Mouse (Mus musculus) brain, embryonic 18.5 days (tissue): ENCODE measurements at regions not wholly inside any gene's neighbourhood (a gene's known extent, or its start where the extent isn't known, plus 50 kb on each side); places are given as distances from the start of the nearest gene placed in this dataset.

Experiments used
- DNase-seq: peaks from one replicate; pipeline ENCODE4 v3.0.0-alpha.2; 2012; ENCODE audit warnings: low read depth, low spot score

DNA sequence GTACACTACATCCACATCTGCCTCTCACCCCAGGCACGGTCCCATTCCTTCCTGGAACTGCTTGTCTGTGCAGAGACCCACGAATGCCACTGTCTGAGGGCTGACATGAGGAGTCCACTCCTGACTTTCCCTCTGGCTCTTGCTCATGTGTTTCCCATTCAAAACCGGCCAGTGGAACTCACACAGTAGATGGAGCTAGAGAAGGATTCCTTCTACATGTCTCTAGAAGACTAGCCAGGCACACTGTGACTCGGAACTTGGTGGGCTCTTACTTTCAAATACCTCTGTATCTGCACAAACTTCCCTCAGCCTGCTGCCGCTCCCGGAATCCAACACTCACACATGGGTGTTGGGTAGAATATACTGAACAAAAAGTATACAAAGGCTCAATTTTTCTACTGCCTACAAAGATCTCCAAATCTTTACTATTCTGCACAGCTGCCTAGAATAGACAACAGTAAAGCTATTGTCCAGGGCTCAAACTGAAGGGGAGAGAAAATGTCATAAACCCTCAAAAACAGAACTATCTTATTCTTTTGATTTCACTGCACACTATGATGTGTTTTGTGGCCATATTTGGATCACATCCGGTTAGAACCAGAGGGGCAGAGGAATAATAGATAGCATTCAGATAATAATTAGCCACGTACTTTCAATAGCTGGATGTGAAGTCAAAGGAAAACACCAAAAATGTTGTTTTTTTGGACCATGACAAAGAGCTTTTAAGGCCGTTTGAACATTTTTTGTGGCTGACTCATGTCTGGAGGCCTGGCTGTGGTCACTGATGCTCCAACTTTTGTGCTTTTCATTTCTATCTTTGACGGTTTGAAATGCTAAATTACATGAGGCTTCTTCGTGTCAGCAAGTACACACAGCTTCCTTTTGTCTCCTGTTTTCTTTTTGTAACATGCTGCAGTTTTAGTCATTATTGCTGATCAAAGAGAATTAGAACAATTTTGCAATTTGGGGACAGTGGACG is 164.3 kb upstream of the Foxd3 start:
- no peak for DNase-seq

DNA sequence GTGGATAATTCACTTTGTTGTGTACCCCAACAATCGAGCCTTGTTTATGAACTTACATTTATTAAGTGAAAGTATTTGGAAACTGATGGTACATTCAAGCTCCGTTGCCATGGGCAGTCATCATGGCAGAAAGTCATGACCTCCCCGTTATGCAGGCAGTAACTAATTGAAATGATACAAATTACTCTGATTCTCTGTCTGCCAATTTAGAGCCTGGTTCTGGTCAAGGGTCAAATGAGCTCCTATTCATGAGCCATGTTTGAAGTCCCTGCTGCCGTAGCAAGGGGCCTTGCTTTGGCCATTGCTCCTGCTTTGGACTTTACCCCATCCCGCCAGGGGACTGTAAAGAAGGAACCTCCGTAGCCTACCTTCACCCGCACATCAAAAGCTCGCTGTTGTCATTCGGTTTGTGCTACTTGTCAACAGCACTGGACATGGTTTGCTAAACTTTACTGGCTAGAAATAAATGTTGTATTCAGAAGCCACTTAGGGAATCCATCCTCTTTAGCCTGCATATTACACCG is 152.8 kb upstream of the Foxd3 start:
- no peak for DNase-seq

DNA sequence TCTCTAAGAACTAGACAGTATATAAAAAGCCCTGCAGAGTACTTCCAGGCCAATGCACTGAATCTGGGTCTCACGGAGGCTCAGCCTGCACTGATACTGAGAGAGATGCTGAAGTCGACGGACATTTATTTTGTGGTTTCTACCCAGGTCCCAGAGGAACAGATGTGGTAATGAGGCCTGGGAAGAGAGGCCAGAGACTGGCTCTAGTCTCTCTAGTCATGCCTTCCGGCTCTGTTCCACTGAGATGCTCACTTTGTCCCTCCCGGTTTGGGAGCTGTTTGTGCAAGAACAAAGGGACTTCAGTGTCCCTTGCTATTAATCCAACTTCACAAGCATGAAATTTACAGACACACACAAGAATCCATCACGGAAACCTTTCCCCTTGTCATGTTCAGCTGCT is 144.1 kb upstream of the Foxd3 start:
- no peak for DNase-seq

DNA sequence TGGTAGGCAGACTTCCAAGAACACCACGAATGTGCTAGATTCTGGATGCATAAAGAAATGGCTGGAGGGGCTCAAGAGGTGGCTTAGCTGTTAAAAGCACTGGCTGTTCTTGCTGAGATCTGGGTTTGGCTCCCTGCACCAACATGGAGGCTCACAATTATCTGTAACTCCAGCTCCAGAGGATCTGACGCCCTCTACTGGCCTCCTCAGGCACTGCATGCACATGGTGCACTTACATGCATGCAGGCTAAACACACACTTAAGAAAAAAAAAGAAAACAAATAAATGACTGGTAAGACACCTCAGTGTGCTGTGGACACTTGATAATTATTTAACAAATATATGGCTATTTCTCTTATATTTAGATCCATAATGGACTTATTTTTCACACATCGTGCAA is 139.2 kb upstream of the Foxd3 start:
- no peak for DNase-seq

DNA sequence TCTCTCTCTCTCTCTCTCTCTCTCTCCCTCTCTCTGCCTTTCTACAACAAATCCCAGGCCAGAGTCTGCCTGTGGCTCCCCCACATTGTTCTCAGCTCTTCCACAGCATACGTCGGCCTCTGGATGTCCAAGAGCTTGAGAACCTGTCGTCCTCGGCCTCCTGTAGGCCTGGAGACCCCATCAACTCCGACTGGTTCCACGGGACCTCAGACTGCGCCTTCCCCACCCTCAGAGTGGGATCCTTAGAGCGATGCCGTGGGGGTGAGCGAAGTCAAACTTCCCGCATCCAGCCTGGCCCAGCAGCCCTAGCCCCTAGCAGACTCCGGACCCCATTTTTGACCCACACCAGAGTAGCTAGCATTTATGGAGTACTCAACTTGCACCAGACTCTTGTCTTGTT is 128.7 kb upstream of the Foxd3 start:
- no peak for DNase-seq

DNA sequence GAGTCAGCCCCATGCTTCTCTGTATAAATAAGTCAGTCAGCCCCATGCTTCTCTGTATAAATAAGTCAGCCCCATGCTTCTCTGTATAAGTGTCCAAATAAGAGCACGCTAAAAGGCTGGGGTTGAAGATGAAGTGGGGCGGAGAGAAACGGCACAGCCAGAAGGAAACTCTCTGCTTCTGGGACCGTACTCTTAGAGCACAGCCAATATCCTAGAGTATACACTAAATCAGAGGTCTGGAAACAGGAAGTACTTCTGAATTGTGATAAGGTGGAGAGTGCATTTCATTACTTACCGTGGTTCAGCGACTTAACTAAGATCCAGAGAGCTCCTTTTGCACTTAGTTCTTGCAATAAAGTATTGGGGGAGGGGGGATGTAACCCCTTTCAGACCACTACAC is 112.1 kb upstream of the Foxd3 start:
- DNase-seq: no peak

DNA sequence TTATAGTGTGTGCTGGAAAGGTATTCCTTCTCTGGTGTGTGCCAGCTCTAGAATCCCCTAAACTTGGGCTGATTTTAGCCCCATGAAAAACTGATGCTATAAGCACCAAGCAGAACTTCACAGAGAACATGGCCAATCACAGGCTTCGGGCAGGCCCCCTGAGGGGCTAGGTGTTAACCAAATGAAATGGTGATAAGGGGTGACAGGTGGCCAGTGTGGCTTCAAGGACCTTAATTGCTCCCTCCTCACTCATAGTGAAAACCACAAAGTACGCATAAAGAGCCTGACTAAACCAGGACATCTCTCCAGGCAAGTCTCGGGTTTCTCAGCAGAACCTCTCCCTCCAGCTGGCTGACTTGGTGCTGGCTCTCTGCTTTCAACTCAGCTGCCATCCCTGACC is 110.4 kb upstream of the Foxd3 start:
- DNase-seq: no peak

DNA sequence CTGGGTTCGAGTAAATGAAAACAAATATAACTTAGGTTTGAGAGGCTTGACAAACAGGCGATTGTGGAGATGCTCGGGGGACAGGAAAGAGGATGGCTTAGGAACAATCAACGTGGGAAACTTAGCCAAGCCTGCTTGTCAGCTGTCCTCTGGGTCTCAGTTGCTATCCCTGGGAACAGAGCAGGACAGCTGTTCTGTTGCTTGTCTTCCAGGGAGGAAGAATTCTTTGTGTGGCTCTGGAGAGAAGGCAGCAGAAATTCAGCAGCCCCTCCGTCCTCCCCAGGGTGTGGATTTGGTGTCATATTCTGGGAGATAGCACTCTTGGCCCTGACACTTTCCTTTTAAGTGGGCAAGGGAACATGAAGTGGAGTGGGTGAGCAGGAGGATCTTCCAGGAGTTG is 98.1 kb upstream of the Foxd3 start:
- DNase-seq: no peak

DNA sequence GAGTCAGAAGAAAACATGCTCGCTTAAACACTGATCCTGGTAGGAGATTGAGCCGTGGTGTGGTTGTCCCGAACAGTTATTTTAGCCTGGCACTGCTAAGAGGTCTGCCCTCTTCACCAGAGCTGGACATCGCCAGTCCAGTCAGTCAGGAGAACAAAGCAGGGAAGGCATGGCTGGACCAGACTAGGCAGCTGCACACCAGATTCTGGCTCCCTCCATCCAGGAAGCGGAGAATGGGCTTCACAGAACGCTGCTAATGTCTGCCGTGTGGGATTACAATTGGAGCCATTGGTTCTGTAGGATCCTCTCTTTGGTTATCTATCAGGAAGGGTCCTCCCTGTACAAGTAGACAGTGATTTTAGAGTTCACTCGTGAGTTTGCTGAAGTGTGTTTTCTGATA is 95.5 kb upstream of the Foxd3 start:
- no peak for DNase-seq

DNA sequence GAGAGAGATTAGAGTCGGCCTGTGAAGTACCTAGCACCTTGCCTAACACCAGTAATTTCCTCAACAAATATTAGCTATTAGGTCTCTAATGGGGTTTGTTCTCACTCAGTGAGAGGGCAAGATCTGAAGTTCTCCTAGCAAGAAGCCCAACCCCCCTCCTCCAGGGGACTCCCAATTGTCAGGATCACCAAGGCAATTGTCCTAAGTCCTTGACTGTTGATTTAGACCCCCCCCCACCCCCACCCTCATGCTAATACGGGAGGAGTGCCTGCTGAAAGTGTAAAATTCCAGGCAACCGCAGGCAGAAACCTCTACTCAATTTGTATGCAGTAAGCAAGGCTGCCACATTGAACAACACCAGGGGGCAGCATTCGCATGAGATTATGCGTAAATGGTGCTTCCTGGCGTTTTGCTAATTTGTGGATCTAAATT is 94.6 kb upstream of the Foxd3 start:
- DNase-seq: no peak

DNA sequence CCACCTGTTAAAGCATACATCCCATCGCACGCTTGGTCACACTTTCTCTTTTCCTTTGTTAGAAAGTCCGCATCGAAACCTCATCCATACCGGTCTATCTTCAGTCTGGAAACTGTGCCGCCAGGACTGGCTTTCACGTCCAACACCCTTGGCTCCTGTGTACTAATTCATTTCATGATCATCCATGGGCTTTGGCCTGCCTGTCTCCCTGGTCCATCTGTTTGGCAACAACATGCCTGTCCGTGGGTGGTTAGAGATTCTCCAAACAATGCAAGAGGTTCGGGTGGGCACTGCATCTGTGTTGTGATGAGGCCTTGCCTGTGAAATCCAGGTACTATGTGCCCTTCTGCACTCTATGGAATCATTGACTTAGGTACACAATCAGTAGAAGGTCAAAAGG is 90.7 kb upstream of the Foxd3 start:
- DNase-seq: no peak

DNA sequence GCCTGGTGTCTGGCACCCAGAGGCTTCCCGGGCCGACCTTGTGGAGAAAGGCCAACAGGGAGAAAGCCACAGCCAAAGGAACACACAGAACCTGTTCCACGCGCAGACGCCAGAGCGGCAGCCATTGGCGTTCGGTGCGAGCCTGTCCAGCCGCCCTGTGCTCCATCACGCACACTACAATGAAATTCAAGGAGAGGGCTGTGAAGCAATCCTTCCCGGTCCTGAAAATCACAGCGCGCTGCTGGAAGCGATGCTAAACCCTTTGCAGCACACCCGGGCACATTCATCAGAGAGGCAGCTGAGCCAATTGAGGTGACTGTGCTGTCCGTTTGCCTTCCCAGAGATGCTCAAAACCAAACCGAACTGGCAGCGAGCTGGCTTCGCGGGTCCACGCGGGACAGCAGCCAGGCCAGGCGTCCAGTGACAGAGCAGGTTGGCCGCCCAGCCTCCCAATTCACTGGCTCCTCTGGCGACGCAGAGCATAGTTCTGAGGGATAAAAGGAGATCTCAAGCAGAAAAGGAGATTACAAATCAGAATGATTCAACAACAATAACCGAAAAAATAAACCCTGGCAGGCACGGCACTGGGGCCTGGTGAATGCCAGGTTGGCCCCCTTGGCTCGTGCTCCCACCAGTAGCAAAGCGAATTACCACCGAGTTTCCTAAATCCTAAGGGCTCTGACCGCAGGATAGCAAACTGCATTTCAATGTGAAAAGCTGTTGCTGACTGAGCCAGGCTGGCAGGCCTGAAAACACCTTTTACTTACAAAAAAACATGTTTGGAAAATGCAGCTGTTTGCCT is 83.1 kb upstream of the Foxd3 start:
- DNase-seq: peak; percentile 45

DNA sequence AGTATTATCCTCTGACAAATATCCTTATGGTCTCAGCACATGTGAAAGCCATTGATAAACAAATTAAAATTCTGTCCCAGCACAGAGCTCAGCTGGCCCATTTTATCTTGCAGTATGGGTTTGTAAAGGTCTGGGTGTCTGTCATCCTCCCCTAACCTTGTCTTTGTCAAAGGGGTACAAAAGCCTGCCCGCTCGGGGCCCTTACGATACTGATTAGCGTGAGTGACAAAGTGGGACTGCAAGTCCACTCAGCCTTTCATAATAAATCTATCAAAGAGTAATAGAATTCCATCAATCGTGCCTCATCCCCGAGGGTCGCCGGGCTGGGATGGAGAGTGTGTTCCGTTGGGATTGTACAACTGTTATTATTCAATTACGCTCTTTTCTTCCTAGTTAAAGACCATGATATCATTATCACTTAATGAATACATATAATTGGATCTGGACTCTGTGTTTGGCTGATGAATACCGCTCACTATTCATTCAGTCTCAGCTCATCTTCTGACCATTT is 82.0 kb upstream of the Foxd3 start:
- no peak for DNase-seq

DNA sequence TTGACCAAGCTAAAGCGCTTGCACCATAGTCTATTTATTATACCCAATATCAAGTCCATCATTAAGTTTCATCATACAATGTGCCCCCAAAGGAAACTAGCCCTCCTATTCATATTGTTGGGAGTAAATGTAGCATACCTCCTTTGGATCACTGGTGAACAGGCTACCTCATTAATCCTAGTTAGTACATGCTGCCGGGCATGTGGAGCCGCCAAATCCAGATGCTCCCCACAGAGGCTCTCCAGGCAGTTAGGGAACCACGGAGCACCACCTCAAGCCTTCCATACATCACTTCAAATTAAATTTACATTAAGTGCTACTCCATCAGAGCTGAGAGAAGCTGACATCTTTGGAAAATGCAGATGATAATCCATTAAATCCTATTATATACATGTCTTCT is 81.1 kb upstream of the Foxd3 start:
- no peak for DNase-seq

DNA sequence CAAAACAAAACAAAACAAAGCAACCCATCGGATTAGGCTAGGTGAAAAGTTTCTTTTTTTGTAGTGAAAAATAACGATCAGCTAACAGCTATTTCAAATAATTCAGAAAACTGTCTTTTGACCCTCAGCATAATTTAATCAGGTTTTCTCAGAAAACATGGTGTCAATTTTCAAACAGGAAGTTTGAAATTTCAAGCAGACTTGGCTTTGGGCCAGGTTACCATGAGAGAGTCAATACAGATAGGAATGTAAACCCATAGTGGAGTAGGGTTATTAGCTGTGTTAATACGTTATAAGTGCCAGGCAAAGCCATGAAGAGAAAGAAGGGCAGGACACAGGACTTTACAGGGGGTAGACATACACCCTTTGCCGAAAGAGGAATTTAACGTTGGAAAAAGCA is 58.3 kb upstream of the Foxd3 start:
- no peak for DNase-seq

DNA sequence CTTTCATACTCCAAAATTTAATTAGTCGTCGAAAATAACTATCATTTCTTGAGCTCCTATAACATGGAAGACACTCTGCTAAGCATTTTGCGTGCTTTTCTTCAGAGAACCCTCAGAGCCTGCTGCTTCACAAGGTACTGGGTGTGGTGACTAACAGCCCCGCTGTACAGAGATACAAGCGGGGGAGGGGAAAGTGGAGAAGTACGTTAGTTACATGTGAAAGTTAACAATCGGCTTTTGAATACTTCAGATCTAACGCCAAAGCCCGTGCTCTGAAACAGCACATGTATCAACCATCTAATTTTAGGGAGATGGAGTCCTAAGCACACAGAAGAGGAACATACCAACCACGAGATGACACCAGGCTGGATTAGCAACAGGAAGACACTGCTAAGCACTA is 55.4 kb upstream of the Foxd3 start:
- no peak for DNase-seq

DNA sequence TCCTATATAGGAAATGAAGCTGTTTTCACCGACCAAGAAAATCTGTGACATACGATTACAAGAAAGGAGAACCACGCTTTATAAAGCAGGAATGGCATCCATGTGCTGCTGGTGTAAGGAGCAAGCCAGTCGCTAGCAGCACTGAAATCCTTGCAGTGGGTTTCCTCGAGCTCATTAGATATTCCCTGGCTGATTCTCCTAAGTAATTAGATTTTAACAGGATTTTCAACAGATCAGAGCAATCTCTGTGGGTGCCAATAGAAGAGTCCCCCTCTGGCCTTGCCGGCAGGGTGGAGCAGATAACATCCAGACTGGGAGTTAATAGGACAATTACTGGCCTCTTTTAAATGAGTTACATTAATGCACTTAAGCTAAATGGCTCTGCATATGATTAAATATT is 54.6 kb upstream of the Foxd3 start:
- DNase-seq: no peak
